Mouse (Mus musculus) activated CD4-positive, CD25-positive, alpha-beta regulatory T cell, adult 4 months (primary cell): ENCODE measurements at regions not wholly inside any gene's neighbourhood (a gene's known extent, or its start where the extent isn't known, plus 50 kb on each side); places are given as distances from the start of the nearest gene placed in this dataset.

Experiments used
- ATAC-seq: one replicate; pipeline ENCODE4 v1.8.0; 2017

DNA sequence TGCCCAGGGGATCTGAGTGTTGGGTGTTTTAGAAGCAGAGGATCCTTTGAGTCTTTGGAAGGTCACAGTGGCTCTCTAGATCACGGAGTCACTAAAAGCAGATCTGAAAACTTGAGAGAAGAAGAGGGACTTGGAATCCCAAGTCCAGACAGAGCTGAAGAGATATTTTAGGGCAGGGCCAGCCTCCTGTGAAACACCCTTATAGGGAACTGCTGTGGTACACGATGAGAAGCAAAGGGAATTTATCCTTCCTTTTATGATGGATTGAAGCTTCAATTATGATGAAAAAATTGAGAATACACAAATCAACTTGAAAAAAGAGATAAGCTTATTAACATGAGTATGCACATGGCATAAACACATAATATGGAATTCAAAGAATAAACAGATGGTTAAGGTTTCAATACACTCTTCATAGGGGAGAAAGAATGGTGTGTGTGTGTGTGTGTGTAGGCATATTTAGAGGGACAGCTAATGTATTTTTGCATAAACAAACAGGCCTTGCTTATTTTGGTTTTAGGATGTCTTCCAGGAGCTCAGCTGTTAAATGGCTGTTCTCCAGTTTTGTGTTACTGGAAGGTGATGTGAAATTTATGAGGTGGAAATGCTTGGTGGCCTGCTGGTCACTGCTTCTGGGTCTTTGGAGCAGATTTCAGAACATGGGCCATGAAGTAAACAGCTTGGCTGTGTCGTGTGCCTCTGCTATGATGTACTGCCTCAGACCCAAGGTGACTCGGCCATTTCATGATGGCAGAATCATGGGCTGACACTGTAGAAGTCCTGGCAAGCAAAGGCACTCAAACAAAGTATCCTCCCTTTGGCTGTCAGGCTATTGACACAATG is 190.1 kb downstream of the Phlda1 start:
- no peak for ATAC-seq

DNA sequence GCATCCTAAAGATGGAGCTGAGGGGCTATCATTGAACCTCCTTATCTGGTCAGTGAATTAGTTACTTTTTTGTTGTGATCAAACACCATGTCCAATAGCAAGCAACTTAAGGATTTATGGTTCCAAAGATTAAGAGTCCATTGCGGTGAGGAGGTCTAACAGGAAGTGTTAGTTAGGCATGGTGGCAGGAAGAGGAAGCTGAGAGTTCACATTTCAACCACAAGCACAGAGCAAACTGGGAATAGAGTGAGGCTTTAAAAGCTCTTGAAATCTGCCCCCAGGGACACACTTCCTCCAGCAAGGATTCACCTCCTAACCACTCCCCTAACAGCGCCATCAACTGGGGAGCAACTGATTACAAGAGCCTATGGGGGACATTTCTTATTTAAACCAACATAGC is 190.9 kb downstream of the Phlda1 start:
- ATAC-seq = no peak

DNA sequence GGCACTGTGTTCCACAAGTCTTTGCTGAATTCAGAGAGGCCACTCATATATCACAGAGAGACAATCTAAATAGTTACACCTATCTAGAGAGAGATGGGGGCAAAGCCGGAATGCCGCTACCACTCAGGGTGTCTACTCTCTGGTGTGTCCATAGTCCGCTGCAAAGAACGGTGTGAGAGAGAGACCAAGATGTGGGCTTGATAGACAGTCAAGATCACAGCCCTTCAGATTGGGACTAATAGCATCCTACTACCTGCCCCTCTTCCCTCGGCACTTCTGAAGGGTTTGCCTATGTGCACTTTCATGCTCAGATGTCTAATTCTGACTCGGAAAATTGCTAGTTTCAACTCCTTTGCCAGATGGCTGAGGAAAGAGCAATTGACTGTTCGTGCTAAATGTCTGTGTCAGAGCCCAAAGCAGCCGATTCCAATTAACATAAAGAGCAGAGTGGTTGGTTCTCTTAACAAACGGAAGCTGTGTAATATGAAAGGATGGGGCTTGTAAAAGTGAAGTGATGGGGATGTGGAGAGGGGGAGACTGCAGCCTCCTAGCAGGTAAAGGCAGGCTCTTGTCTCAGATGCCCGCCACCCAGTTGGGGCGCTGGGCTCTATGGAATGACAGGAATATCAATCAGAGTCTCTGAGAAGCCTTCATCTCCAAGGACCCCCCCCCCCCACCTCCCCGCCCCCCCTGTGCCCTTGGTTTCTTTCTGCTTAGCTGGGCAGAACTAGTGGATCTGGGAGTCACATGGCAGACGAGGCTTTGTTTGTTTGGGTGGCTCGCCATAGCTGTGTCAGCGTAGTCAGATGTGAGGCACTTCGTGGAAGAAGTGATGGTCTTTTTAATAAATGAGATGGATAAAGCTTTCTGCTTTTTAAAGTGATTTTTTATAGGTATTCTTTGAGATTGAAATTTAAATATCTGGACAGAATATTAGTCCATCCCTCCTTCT is 193.7 kb downstream of the Phlda1 start:
- ATAC-seq = no peak

DNA sequence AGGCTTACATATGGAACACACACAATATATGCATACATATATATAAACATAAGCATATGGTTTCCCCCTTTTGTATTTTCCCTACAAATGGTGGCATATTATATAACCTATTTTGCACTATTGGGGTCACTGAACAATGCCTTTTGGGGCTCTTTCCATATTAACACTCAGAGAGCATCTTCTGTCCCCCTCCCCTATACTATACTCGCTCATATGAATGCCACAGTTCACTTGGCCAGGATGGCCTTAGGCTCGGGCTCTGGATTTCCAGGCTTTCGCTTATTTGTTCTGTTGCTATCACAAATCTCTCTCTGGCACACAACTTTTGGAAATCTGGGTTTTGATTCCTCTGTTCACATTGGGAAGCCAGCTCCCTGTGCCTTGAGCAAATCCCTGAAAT is 194.5 kb downstream of the Phlda1 start:
- ATAC-seq = no peak

DNA sequence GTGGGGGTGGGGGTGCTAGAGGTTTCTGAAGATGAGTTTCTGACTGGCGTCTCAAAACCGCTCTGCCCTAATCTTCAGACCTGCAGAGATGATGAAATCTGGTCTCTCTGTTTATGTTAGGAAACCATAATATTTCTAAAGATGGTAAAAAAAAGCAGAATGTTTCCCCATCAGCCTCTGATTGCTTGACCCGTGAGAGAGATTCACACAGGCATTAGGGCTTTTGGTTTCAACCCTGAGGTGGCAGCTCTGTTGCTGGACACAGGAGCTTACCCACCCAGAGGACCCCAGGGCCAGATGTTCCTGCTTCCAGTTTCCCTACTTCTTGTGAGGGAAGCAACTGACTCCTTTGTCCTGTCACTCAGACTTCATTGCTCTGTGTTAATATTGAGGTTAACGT is 195.1 kb downstream of the Phlda1 start:
- ATAC-seq = no peak

DNA sequence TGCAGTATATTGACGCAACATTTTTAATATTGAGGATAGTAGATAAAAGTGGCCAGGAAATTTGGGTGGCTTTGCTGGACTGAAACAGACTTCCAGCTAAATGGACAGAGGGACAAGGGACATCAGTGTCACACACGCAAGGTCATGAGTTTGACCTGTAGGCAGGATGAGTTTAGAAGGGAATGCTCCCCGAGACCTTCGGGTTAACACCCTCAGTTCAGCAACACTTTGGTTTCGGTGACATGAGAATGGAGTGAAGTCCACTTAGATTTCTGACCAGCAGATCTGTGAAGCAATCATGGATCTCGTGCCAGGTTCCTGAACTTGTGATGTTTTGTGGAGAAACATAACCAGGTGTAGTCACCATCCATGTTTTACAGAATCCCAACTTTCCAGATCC is 196.3 kb downstream of the Phlda1 start:
- no peak for ATAC-seq

DNA sequence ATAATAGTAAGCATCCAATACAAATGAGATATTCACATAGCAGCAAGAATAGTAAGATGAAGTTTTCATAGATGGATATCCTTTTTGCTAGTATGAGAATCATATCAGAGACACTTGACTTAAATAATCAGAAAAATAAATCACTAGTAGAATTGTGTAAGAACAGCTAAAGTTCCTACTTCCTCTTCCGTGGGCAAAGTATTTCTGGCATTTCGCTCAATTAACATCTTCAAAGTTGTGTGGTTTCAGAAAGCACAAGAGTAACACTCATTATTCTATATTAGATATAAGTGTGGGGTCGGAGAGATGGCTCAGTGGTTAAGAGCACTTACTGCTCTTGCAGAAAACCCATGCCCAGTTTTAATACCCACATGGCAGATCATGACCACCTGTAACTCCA is 197.4 kb downstream of the Phlda1 start:
- no peak for ATAC-seq

DNA sequence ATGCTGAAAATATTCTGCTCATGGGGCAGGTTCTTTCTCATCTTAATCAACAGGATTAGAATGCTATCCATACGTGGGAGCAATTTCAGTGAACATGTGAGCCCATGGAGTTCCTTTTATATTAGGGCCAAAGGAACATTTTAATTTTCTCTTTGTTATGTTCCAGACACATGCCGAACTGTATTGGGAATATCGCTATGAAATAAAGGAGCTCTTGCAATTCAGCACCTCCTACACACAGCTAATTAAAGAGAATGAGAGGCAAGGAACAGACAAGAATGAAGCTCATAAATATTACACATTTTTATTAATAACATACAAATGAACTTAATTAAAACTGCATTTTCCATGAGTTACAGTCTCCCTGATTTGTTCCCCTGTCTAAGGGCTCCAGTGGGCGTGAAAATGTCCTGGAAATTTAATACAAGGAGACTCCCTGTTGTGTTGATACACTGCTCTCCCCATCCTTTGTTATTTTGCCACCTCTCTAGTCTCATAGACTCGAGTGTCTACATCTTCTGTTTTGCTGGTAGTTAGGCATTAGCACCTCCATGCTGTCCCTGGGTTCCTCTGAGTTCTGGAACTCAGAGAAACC is 205.5 kb downstream of the Phlda1 start:
- no peak for ATAC-seq

DNA sequence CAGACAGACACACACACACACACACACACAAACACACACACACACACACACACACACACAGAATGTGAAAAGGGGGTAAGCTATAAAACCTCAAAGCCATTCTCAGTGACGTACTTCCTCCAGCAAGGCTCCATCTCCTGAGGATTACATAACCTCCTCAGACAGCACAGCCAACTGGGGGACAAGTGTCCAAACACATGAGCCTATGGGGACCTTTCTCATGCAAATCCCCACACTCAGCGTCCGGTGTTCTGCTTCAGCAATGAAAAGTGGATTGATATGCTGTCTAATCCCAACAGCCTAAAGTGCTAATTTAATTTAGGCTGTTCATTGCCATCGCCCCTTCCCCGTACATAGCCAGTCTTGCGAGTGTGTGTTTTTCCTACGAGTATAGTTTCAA is 206.9 kb downstream of the Phlda1 start:
- no peak for ATAC-seq

DNA sequence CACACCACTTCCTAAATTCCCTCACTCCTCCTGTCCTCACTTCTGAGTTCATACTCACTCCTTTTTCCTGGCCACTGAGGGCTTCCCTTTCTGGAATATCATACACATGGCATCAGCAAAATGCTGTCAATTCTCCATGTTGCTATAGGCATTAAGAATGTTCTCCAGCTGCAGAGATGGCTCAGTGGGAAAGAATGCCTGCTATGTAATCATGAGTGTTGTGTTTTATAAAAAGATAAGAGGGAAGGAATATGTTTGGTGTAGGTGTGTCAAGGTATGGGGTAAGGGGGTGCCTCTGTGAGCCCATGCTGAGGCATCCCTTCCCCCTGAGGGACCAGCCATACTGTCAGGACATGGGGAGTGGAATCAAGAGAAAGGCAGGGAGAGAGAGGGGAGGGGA is 207.6 kb downstream of the Phlda1 start:
- ATAC-seq = no peak

DNA sequence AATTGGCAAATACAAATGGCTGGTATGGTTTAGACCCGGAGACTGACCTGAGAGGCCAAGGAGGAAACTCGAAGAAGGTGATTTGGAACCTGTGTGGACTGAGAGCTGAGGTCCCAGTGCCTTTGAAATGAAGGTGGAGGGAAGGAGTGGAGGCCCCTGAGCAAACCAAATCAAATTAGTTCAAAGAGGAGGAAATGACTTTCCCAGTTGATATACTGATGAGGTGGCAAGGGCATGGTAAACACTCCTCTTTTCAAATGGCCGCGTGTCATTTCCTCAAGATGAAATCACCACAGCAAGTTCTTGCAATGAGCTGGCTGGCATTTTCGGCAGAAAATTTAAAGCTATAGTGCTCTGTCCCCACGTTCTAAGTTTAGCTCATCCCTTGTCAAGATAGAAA is 209.1 kb downstream of the Phlda1 start:
- ATAC-seq = no peak

DNA sequence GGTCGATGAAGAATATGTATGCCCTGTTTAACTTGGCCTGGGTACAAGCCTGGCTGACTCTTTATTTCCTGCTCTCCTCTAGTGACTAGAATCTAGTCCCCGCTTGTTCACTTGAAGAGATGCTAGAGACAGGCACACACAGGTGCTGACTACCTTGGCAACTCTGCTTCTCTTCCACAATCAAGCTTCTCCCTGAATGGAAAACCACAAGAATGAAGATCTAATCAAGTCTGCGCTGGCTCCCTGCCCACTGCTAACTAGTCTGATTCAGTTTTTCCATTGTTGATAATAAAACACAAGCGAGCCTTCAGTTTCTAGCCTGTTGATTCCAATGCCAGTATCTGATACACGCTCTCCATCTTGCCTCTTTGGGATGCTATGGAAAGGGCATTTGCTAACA is 213.5 kb downstream of the Phlda1 start:
- no peak for ATAC-seq

DNA sequence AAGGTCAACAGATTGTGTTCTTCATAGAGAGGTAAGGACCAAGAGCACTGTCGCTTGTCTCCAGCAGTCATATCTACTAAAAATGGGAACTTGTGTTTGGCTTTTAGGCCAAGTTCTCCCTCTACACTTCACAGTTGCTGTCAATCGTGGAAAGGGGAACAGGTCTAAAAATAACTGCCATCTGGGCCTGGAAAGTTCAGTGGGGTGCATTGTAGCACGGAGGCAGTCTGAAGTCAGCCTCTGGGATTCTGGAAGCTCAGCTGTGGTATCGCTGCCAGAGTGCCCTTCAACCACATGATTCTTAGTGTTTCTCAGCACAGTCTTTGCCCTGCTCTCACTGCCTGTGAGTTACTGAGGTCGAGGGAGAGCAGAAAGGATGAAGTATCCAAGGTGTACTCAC is 215.0 kb downstream of the Phlda1 start:
- no peak for ATAC-seq

DNA sequence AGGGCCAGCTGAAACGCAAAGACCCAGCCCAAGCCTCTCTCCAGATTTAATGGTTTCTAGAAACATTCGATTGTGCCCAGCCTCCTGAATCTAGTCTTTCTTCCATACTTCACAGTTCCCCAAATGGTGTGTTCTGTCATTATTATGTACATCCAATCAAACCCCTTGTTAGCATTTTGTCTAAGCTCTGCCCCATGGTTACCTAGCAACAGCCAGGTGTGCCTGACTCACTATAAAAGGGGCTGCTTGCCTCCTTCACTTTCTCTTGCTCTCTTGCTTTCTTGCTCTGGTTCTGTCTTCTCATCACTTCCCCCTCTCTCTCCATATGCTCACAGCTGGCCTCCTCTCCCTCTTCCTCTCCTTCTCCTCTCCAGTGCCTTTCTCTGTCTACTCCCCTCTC is 217.8 kb downstream of the Phlda1 start:
- no peak for ATAC-seq

DNA sequence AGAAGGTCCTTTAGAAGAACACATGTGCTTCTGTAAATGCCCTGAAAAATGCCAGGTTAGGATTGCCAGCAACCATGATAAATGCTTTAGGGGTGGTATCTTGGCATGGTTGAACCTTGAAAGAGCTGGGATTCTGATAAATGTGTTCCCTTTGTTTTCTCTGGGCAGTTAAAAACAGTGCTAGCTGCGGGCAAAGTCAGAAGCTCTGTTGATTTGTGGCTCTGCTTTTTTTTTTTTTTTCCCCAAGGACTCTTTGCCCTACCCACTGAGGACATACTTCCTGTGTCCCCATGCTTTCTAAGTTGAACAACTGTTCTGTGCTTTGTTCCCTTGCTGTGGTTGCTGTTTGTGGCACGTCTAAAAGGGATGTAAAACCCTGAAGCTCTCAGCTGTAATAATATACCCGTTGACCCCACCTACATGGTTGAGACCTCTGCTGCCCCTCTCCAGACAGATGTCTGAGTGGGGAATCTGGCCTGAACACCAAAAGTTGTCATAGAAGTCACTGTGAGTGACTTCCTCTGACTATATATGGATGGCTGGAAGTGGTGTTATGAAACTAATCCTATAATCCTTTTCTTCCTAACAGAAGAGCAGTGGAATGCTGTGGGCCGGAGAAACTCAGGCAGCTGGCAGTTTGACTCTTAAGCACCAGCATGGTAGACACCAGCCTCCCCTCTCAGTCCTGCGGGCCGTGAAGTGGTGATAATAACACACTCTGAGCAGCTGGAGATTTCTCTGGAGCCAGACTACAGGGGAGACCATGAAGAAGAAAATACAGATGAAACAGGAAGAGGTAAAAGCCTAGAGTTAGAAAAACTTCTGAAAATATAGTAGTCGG is 218.7 kb downstream of the Phlda1 start:
- no peak for ATAC-seq

DNA sequence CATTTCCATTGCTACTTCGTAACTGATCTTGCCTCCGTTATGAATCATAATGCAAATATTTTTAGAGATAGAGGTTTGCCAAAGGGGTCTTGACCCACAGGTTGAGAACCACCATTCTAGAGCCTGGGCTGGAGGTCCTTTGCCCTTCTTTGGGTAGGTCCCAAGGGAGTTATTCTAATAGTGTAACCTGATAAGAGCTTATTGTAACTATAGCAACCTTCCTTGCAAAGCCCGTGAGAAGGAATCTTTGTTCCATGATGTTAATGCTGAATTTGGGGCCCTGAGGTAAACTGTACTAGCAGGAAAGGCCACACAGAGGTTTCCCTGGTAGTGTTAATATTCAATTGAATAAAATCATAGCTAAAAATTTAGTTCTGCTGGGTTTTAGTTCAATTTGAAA is 229.9 kb downstream of the Phlda1 start:
- ATAC-seq = no peak

DNA sequence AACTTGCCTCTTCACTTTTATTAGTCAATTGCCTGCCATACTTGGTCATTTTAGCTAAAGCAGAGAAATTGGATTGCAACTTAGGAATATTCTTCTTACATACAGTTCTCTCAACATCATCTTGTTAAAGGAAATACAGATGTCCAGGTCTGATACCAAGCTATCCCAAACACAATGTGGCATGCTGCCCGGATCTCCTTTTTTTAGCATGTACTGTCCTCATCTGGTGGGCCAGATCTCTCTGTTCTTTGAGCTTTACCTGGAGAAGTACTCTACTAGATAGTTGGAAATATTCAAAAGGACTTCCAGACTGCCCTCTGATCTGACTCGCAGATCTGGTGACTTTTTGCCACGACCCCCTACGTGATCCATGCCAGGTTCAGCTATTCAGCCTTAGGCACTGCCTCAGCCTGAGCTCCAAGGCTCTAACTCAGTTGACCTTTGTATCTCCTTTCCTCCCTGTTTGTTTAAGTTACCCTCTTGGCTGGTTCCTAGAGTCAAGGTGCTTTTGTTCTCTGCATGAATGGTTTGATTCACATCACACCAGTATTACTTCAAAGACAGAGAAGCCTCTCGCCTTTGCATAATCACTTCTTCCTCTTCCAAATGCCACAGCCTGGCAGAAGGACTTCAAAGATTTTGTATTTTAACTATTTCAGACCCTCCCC is 232.9 kb upstream of the Krr1 start:
- ATAC-seq = no peak

DNA sequence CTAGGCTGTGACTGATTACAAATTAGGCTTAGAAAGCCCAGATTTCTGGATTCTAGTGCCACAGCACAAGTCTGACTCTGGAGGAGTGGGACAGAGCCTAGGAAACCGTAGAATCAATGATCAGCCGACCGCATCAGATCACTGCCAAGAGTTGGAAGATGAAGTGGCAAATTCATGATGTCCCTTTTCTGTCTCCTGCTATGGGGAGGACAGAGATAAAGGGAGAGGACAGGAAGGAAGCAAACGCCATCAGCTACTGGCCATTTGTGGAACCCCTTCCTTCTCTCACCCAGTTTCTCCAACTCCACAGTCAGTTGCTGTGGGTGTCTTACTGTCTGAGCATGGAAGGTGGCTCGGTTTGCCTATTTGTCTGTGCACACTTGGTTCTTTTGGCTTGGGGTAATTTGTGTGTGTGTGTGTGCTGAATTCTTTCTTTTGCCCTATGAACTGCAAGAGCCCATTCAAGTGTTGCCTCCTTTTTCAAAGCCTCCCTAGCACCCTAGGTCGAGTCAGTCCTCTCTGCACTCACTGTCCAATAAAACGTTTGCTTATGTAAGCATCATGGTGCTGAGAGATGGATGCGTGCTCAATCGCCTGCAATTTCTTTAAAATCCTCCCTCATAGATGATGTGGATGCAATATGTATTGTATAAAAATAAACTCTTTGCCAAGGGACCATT is 231.7 kb upstream of the Krr1 start:
- ATAC-seq = no peak

DNA sequence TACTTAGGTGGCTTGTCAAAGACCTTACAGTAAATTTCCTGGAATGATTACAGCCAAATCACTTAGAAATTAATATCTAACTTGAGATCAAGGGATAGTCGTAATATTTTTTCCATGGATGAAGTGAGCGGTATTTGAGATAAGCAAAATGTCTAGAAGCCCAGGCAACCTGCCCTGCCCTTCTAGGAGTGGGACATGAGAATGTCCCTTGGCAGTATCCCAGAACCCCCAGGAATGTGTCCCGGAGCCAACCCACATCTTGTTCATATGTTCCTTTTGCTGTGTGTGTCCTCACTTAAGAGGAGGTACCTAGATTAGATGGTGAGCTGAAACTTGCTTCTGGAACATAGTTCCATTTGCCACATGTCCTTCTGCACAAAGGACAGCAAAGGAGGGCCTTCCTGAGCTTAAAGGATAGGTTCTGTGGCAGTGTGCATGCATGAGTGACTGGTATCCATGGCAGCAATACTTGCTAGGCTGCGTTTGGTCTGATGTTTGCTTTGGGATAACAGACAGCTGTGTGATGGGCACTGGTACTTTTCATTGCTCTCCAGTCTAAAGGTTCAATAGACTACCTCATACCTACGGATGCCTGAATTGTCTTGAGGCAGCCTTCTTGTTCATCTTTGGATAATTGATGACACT is 231.0 kb upstream of the Krr1 start:
- ATAC-seq = no peak

DNA sequence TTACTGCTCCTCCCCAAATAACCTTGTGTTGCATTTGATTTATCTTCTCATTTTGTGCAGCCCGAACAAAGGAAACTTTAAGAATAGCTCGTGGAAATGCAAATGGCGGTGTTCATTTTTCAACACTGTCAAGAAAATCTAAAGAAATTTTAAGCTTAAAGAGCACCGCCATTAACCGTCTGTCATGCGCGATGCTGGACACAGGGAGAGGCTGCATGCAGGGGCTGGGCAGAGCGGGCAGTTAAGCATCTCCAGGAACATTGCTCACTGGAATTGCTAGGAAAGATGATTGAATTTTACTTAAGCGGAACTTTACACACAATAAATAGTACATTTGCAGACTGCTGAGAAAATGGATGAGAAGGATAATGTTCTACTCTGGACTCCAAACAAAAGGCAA is 229.2 kb upstream of the Krr1 start:
- no peak for ATAC-seq

DNA sequence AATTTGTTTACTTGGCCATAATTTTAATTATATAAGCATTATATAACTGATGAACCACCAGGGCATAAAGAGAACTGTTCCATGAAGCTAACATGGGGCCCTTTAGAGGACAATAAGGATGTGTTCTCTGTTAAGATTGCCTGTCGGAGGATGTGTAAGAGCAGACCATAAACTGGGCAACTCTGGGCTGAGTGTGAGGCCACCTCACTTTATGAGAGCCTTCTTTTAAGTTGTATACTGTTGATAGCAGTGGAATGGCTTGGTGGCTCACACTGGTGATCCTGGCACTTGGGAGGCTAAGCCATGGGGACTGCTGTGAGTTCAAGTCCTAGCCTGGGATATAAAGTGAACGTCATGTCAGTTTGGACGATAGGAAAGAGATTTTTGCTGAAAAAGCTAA is 227.3 kb upstream of the Krr1 start:
- ATAC-seq = no peak
